Mouse (Mus musculus) kidney, adult 2 months (tissue): ENCODE data around the gene Nptn.

Experiments
- CTCF ChIP-seq: fragments of 200-500 bp; conservative IDR thresholded peaks from 2 replicates; pipeline ENCODE4 v1.5.1; 2011; ENCODE audit warnings: low read depth, mild to moderate bottlenecking, control low read depth, low read length, moderate library complexity, mixed read lengths; ENCODE audit not compliant: insufficient read depth, insufficient read length
- POLR2A ChIP-seq: fragments of 200-500 bp; IDR thresholded peaks from one replicate; pipeline ENCODE4 v1.6.1; 2011; ENCODE audit warnings: low read depth, low read length, control low read depth

DNA sequence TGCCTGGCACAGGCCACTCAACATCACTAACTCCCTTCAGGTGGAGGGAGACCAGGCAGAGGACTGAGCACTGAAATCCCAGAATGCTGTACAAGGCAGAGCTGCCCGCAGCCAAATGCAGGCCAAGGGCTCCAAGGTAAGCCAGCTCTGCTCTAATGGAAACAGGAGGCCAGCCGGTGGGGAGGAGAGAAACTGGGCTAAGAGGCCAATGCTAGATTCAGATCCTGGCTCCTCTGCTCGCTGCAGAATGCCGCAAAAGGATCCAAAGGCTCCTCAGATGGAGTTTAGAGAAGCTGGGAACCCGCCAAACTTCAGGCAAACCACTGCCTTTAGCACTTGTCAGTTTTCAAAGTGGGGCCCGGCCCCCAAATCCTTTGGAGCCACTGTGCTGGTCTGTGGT, 48.7 kb upstream of the Nptn start:
- TF ChIP-seq CTCF: no peak
- TF ChIP-seq POLR2A: no peak
